Mouse (Mus musculus) embryonic fibroblast, embryonic 13.5 days (primary cell): Measurements from ENCODE around the gene Zmym4.

Source experiments
- CTCF ChIP-seq: IDR thresholded peaks from 2 replicates; pipeline ENCODE4 v1.5.1; 2011; ENCODE audit warnings: mild to moderate bottlenecking, control low read depth, low read length, moderate library complexity, borderline replicate concordance; ENCODE audit not compliant: insufficient read depth
- POLR2A ChIP-seq: IDR thresholded peaks from 2 replicates; pipeline ENCODE4 v1.6.1; 2011; ENCODE audit warnings: low read depth, mild to moderate bottlenecking, control low read depth, low read length, moderate library complexity

DNA sequence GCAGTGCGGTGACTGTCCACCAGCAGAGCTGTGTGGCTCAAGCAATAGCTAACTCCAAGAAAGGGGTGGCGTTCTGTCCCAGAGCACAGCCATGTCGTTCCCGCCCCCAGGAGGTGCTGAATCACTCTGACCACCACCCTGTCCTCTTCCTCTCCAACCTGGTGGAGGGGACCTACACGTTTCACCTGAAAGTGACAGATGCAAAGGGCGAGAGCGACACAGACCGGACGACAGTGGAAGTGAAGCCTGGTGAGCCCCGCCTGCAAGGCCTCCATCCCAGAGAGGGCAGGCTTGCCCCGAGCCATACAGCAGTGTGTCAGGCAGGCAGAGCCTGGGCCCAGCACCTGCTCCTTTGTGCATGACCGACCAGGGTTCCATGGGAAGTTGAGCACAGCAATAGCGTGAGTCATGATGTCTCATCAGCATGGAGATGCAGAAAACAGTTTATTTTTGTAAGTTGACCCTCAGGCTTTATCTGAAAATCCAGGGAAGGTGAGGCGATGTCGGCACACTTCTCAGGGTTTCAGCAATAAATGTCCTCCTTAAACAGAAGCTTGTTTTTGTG, 126.9 kb downstream of the Zmym4 start:
- no peak for TF ChIP-seq CTCF
- TF ChIP-seq POLR2A, result no peak
